Mouse (Mus musculus) liver, adult (tissue): ENCODE measurements around the gene Gpr37l1.

Experiments
- GATA4 ChIP-seq: IDR thresholded peaks from 2 replicates; pipeline ENCODE4 v1.6.1; 2014; ENCODE audit warnings: mild to moderate bottlenecking, low read length; ENCODE audit not compliant: insufficient replicate concordance

The Gpr37l1 gene

GRCm38 (mm10) chr1:135112661-135113060 lies 54.8 kb downstream of the Gpr37l1 start:
- TF ChIP-seq GATA4, result no peak
